Mouse (Mus musculus): Measurements from ENCODE around the gene Rnh1.

- TF ChIP-seq CTCF (IDR thresholded peaks at IDR 0.05; ENCODE audit: borderline replicate concordance, extremely low read depth, insufficient read depth, insufficient read length), result no peak
- no peak for TF ChIP-seq POLR2A (IDR thresholded peaks at IDR 0.05; ENCODE audit: borderline replicate concordance, extremely low read depth, insufficient read depth, insufficient read length, poor library complexity, severe bottlenecking)
Observed at GRCm38 (mm10) chr7:141191036-141191435, 18.4 kb upstream of the Rnh1 start.
